Mouse (Mus musculus) CH12.LX (cell line): ENCODE measurements at regions not wholly inside any gene's neighbourhood (a gene's known extent, or its start where the extent isn't known, plus 50 kb on each side); places are given as distances from the start of the nearest gene placed in this dataset.
A peak's percentile ranks its signal among the peaks of the same experiment; 100 is the strongest.

ENCODE experiments used
- DNase-seq: peaks from one replicate; pipeline ENCODE4 v3.0.0-alpha.2; 2013; ENCODE audit errors: extremely low read depth
- H3K27ac ChIP-seq: 2 replicates; pipeline ENCODE4 v1.5.1; 2012; ENCODE audit warnings: low read depth, mild to moderate bottlenecking, control low read depth, moderate library complexity; ENCODE audit not compliant: insufficient read depth
- H3K27me3 ChIP-seq: replicated peaks from 2 replicates; pipeline ENCODE3; 2012; ENCODE audit warnings: inconsistent platforms
- H3K36me3 ChIP-seq, 2 experiments: replicated peaks in 1 of 2; 2 replicates each; pipeline versions ENCODE3 to v1.6.1; 2012; ENCODE audit warnings: inconsistent platforms in 1 of 2, low read length in 1 of 2, mild to moderate bottlenecking in 1 of 2, mixed read lengths in 1 of 2, moderate library complexity in 1 of 2; ENCODE audit not compliant: control insufficient read depth in 1 of 2, insufficient read depth in 1 of 2
- H3K4me1 ChIP-seq, 2 experiments: 2 replicates each; pipeline ENCODE4 v1.6.1; 2012; ENCODE audit warnings: inconsistent platforms in 1 of 2, moderate library complexity in 1 of 2; ENCODE audit not compliant: insufficient read depth in 2 of 2, control insufficient read depth in 1 of 2
- H3K4me2 ChIP-seq: 2 replicates; pipeline ENCODE4 v1.6.1; 2012; ENCODE audit warnings: low read depth, mild to moderate bottlenecking, control low read depth; ENCODE audit not compliant: poor library complexity, insufficient read depth, severe bottlenecking
- H3K4me3 ChIP-seq, 3 experiments: fragments of 150-350 bp in 1 of 3; sonication (generic) in 1 of 3; replicated peaks in 1 of 3; 2 replicates each; pipeline versions ENCODE3 to v1.5.1; 2011 to 2012; ENCODE audit warnings: low read depth in 2 of 3, low read length in 2 of 3, mild to moderate bottlenecking in 2 of 3, moderate library complexity in 2 of 3, control low read depth in 1 of 3, improper control_type of control experiment in 1 of 3, inconsistent platforms in 1 of 3, mixed read lengths in 1 of 3; ENCODE audit not compliant: poor library complexity in 1 of 3
- H3K79me2 ChIP-seq: replicated peaks from 2 replicates; pipeline ENCODE4 v1.6.1; 2012; ENCODE audit warnings: mild to moderate bottlenecking, moderate library complexity; ENCODE audit not compliant: control insufficient read depth, poor library complexity, insufficient read depth, severe bottlenecking; ENCODE audit errors: extremely low read depth
- H3K9ac ChIP-seq: 2 replicates; pipeline ENCODE4 v1.6.1; 2012; ENCODE audit warnings: low read depth, mild to moderate bottlenecking, control low read depth, moderate library complexity; ENCODE audit not compliant: insufficient read depth
- H3K9me3 ChIP-seq: replicated peaks from 2 replicates; pipeline ENCODE3; 2012; ENCODE audit warnings: low read length, inconsistent platforms, mixed read lengths
- BHLHE40 ChIP-seq: IDR thresholded peaks from 2 replicates; pipeline ENCODE4 v1.6.1; 2011; ENCODE audit warnings: mild to moderate bottlenecking, low read depth, low read length, improper control_type of control experiment
- CHD2 ChIP-seq: IDR thresholded peaks from 2 replicates; pipeline ENCODE4 v1.6.1; 2011; ENCODE audit warnings: low read length, improper control_type of control experiment
- CTCF ChIP-seq, 2 experiments: IDR thresholded peaks in 1 of 2; conservative IDR thresholded peaks in 1 of 2; 2 replicates each; pipeline ENCODE4 v1.5.1; 2011 to 2012; ENCODE audit warnings: low read depth in 2 of 2, low read length in 2 of 2, improper control_type of control experiment in 1 of 2, inconsistent platforms in 1 of 2, mild to moderate bottlenecking in 1 of 2, moderate library complexity in 1 of 2
- ELF1 ChIP-seq: IDR thresholded peaks from 2 replicates; pipeline ENCODE4 v1.6.1; 2014; ENCODE audit warnings: low read depth, mild to moderate bottlenecking, inconsistent platforms, low read length, improper control_type of control experiment
- EP300 ChIP-seq: IDR thresholded peaks from 2 replicates; pipeline ENCODE4 v1.6.1; 2011; ENCODE audit warnings: low read length, improper control_type of control experiment
- GABPA ChIP-seq: IDR thresholded peaks from 2 replicates; pipeline ENCODE4 v1.6.1; 2012; ENCODE audit warnings: low read depth, low read length, improper control_type of control experiment, inconsistent platforms; ENCODE audit not compliant: insufficient replicate concordance
- HCFC1 ChIP-seq: IDR thresholded peaks from 2 replicates; pipeline ENCODE4 v1.6.1; 2012; ENCODE audit warnings: low read depth, mild to moderate bottlenecking, inconsistent platforms, low read length, improper control_type of control experiment
- IRF4 ChIP-seq: IDR thresholded peaks from 2 replicates; pipeline ENCODE4 v1.6.1; 2014; ENCODE audit warnings: low read depth, mild to moderate bottlenecking, inconsistent platforms, low read length, improper control_type of control experiment
- KAT2A ChIP-seq: IDR thresholded peaks from 2 replicates; pipeline ENCODE4 v1.6.1; 2012; ENCODE audit warnings: low read length, improper control_type of control experiment, inconsistent platforms; ENCODE audit not compliant: insufficient replicate concordance
- MEF2A ChIP-seq: IDR thresholded peaks from 2 replicates; pipeline ENCODE4 v1.6.1; 2014; ENCODE audit warnings: low read depth, mild to moderate bottlenecking, inconsistent platforms, low read length, improper control_type of control experiment, borderline replicate concordance
- MXI1 ChIP-seq: IDR thresholded peaks from 2 replicates; pipeline ENCODE4 v1.6.1; 2011; ENCODE audit warnings: mild to moderate bottlenecking, low read depth, low read length, improper control_type of control experiment
- MYC ChIP-seq: IDR thresholded peaks from 2 replicates; pipeline ENCODE4 v1.6.1; 2011; ENCODE audit warnings: low read depth, mild to moderate bottlenecking, improper control_type of control experiment, low read length
- NELFE ChIP-seq: IDR thresholded peaks from 2 replicates; pipeline ENCODE4 v1.6.1; 2011; ENCODE audit warnings: low read depth, low read length, improper control_type of control experiment
- NRF1 ChIP-seq: IDR thresholded peaks from 2 replicates; pipeline ENCODE4 v1.6.1; 2014; ENCODE audit warnings: low read depth, mild to moderate bottlenecking, inconsistent platforms, low read length, improper control_type of control experiment, moderate library complexity
- POLR2AphosphoS2 ChIP-seq: IDR thresholded peaks from 2 replicates; pipeline ENCODE4 v1.6.1; 2011; ENCODE audit warnings: low read depth, low read length, improper control_type of control experiment
- RAD21 ChIP-seq: IDR thresholded peaks from 2 replicates; pipeline ENCODE4 v1.6.1; 2011; ENCODE audit warnings: low read depth, mild to moderate bottlenecking, low read length, improper control_type of control experiment, moderate library complexity
- SIN3A ChIP-seq: IDR thresholded peaks from 2 replicates; pipeline ENCODE4 v1.6.1; 2012; ENCODE audit warnings: low read length, improper control_type of control experiment, inconsistent platforms
- SMC3 ChIP-seq: IDR thresholded peaks from 2 replicates; pipeline ENCODE4 v1.6.1; 2011; ENCODE audit warnings: low read depth, low read length, improper control_type of control experiment
- TCF12 ChIP-seq: IDR thresholded peaks from 2 replicates; pipeline ENCODE4 v1.6.1; 2014; ENCODE audit warnings: low read depth, mild to moderate bottlenecking, inconsistent platforms, low read length, improper control_type of control experiment
- USF2 ChIP-seq: conservative IDR thresholded peaks from 2 replicates; pipeline ENCODE4 v1.6.1; 2011; ENCODE audit warnings: low read depth, low read length, improper control_type of control experiment
- ZC3H11A ChIP-seq: IDR thresholded peaks from 2 replicates; pipeline ENCODE4 v1.6.1; 2012; ENCODE audit warnings: low read depth, mild to moderate bottlenecking, inconsistent platforms, low read length, improper control_type of control experiment
- ZKSCAN1 ChIP-seq: IDR thresholded peaks from 2 replicates; pipeline ENCODE4 v1.6.1; 2012; ENCODE audit warnings: low read depth, inconsistent platforms, low read length, improper control_type of control experiment, borderline replicate concordance
- dilution Hi-C: fragments of 300-500 bp; cut with MboI; formaldehyde crosslinking; loops from 2 replicates; pipeline ENCODE4 v1.14.3; 2020; ENCODE audit warnings: low sequenced_read_pairs; ENCODE audit not compliant: extremely low pct_unique_long_range_greater_than_20kb, extremely low pct_ligation_motif_present
- in situ Hi-C: fragments of 300-500 bp; cut with MboI; formaldehyde crosslinking; loops from 3 replicates; pipeline ENCODE4 v1.14.3; 2019; ENCODE audit warnings: low sequenced_read_pairs, low pct_ligation_motif_present, low pct_unique_long_range_greater_than_20kb, mixed read lengths

- no peak overlapping the region for H3K4me2 ChIP-seq
- no peak for TF ChIP-seq HCFC1
- no peak for TF ChIP-seq SIN3A
- TF ChIP-seq MYC: no peak
- peak; percentile 70 for TF ChIP-seq SMC3
- TF ChIP-seq MEF2A: no peak
- no peak for TF ChIP-seq IRF4
- peak; percentile 24 to 66; a peak in 2 of 4 replicates for TF ChIP-seq CTCF (conservative IDR thresholded peaks at IDR 0.05 in 1 of 2, IDR thresholded peaks at IDR 0.05 in 1 of 2; ENCODE audit: low read depth in 2 of 2, low read length in 2 of 2)
- peak; percentile 72 for TF ChIP-seq RAD21
- TF ChIP-seq BHLHE40: no peak
- TF ChIP-seq POLR2AphosphoS2: no peak
- TF ChIP-seq MXI1: no peak
- no peak for TF ChIP-seq ELF1
- TF ChIP-seq ZKSCAN1: no peak
- no peak for TF ChIP-seq NELFE
- TF ChIP-seq ZC3H11A: peak; percentile 53
- no peak for TF ChIP-seq CHD2
- TF ChIP-seq GABPA: no peak
- no peak for TF ChIP-seq KAT2A
- no peak for TF ChIP-seq NRF1
- no peak for TF ChIP-seq TCF12
- no peaks in the 10 kb centered on the region for H3K27me3 ChIP-seq
- DNase-seq: peak; percentile 33
- H3K4me1 ChIP-seq: no peaks in the 10 kb centered on the region
- dilution Hi-C loops: no loop called here
- no peaks in the 10 kb centered on the region for H3K9me3 ChIP-seq
- no peak overlapping the region for H3K9ac ChIP-seq
- in situ Hi-C loops: loop anchor here (25.0 kb wide), 4 partner anchors 237 to 688 kb away; partner anchors contain the start of genes Gpr82 and Nyx
- no peaks in the 10 kb centered on the region for H3K36me3 ChIP-seq
- H3K27ac ChIP-seq: no peak overlapping the region
- no peaks in the 10 kb centered on the region for H3K79me2 ChIP-seq
- H3K4me3 ChIP-seq: no peak overlapping the region
Measured at GRCm38 (mm10) chrX:13224902-13225301, 55.9 kb upstream of the Ddx3x start.

- H3K79me2 ChIP-seq: no peaks in the 10 kb centered on the region
- no peak for TF ChIP-seq USF2
- TF ChIP-seq ZC3H11A: no peak
- TF ChIP-seq GABPA: no peak
- TF ChIP-seq EP300: no peak
- no peak for DNase-seq
- H3K36me3 ChIP-seq: no peaks in the 10 kb centered on the region
- H3K4me1 ChIP-seq: no peaks in the 10 kb centered on the region
- H3K9ac ChIP-seq: no peak overlapping the region
- in situ Hi-C loops (loop anchor here (25.0 kb wide), 2 partner anchors 236 to 436 kb away; partner anchors contain the start of genes Gpr82 and Nyx), dilution Hi-C loops (no loop called here)
- H3K27me3 ChIP-seq: no peaks in the 10 kb centered on the region
- no peak overlapping the region for H3K4me2 ChIP-seq
- H3K9me3 ChIP-seq: no peaks in the 10 kb centered on the region
- no peak overlapping the region for H3K27ac ChIP-seq
- no peak overlapping the region for H3K4me3 ChIP-seq
Measured at GRCm38 (mm10) chrX:13226429-13226828, 54.3 kb upstream of the Ddx3x start.
